In genomic region chr13:29210159-29211021, GRCm38 (mm10) we compare ENCODE assay signal across 8 mouse cellular contexts.
A peak's percentile ranks its signal among the peaks of the same experiment; 100 is the strongest.
DNase-seq lines count a peak whose midpoint lies in the region; ATAC-seq and TF ChIP-seq lines count a peak whose summit lies in the region.

No protein-coding gene starts in this region.

- peak overlapping the region; percentile 60 for H3K4me3 ChIP-seq in E14TG2a.4 (replicated peaks; ENCODE audit: low read length)

- TF ChIP-seq CTCF in E14TG2a.4 (conservative IDR thresholded peaks at IDR 0.05; ENCODE audit: low read length) = no peak
- no peak for TF ChIP-seq CTCF in brain, embryonic 14.5 days (IDR thresholded peaks at IDR 0.05; ENCODE audit: borderline replicate concordance, extremely low read depth, insufficient read depth, insufficient read length)

- WGBS in large intestine, adult 2 months = 12% methylated on average over 27 of the region's 27 CpGs

- H3K9me3 ChIP-seq in E14TG2a.4 (ENCODE audit: low read length) = peaks cover 14% of the 10 kb centered on the region

- H3K27me3 ChIP-seq in E14TG2a.4 (ENCODE audit: insufficient read depth, low read length) = peaks cover 9% of the 10 kb centered on the region; the same call in 1 of the 2 replicates

- TF ChIP-seq POLR2A in brain, embryonic 14.5 days (IDR thresholded peaks at IDR 0.05; ENCODE audit: borderline replicate concordance, extremely low read depth, insufficient read depth, insufficient read length, poor library complexity, severe bottlenecking) = no peak

- no peaks in the 10 kb centered on the region for H3K36me3 ChIP-seq in E14TG2a.4 (ENCODE audit: insufficient read depth, low read length)

- DNase-seq in brain, embryonic 14.5 days (ENCODE audit: low read depth) = peak; percentile 79
- peak; percentile 36 for DNase-seq in large intestine, adult 2 months (ENCODE audit: low read depth, low spot score)
- DNase-seq in thymus, postnatal 14 days = peak; percentile 59
- no peak for DNase-seq in spleen, adult 18-20 months
- no peak for DNase-seq in layer of hippocampus, postnatal 25 days (ENCODE audit: extremely low spot score in 1 of 2, low spot score in 1 of 2)

- H3K4me1 ChIP-seq in E14TG2a.4 (replicated peaks; ENCODE audit: low read depth, low read length) = peaks cover 19% of the 10 kb centered on the region

- peak; percentile 60 to 84 for ATAC-seq in hematopoietic stem cell, adult 5-6 weeks (replicated peaks in 1 of 2; ENCODE audit: insufficient read depth in 1 of 2, low FRiP score in 2 of 2, low TSS enrichment in 1 of 2, low read depth in 1 of 2, poor library complexity in 2 of 2, severe bottlenecking in 2 of 2)
- ATAC-seq in megakaryocyte-erythroid progenitor cell, adult 5-6 weeks (replicated peaks; ENCODE audit: low FRiP score, low TSS enrichment, poor library complexity, severe bottlenecking) = peak; percentile 50

Comparison
In these comparisons a context has a peak if more than half of its experiments do, and no peak if none do; other contexts are left out.
1. DNase-seq: peak in brain, embryonic 14.5 days (single experiment), large intestine, adult 2 months (single experiment) and thymus, postnatal 14 days (single experiment); none in spleen, adult 18-20 months (0 of 2) and layer of hippocampus, postnatal 25 days (0 of 2).